Mouse (Mus musculus): Measurements from ENCODE around the gene Tnni1.

GRCm38 (mm10) chr1:135840675-135841395 is 61.6 kb downstream of the Tnni1 start:
- TF ChIP-seq MYOD1 (IDR thresholded peaks at IDR 0.05; ENCODE audit: control insufficient read depth in 1 of 3, insufficient read length in 2 of 3, low read depth in 2 of 3): no peak
- no peak for TF ChIP-seq E2F4 (IDR thresholded peaks at IDR 0.05; ENCODE audit: insufficient read depth)
- TF ChIP-seq TCF12 (IDR thresholded peaks at IDR 0.05; ENCODE audit: insufficient read depth, poor library complexity, severe bottlenecking): no peak
- no peak for TF ChIP-seq USF1 (IDR thresholded peaks at IDR 0.05; ENCODE audit: low read depth)
- TF ChIP-seq POLR2A (IDR thresholded peaks at IDR 0.05; ENCODE audit: insufficient read length, low read depth): peak; percentile 27

Data from myocyte (in vitro differentiated cells).